Mouse (Mus musculus): ENCODE results near the gene Hnrnpu.

DNA sequence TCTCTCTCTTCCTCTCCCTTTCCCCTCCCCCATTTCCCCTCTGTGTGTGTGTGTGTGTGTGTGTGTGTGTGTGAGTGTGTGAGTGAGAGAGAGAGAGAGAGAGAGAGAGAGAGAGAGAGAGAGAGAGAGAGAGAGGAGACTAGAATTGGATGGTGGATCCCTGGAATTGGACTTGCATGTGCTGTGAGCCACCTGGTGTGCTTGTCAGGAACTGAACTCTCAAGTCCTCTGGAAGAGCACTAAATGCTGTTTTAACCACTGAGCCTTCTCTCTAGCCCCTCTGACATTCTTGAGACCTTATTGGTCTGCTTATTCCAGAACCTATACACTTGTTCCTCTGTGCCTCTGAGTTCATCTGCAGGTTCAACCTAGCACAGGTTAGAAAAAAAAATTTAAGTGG lies 14.0 kb upstream of the Hnrnpu start:
- peak; percentile 29; the same call in 1 of the 2 replicates for TF ChIP-seq CTCF (IDR thresholded peaks at IDR 0.05; ENCODE audit: low read depth, low read length)
- no peak for TF ChIP-seq POLR2A (IDR thresholded peaks at IDR 0.05; ENCODE audit: extremely low read depth, insufficient read depth, low read length)

Data from liver, adult 2 months (tissue).